Mouse (Mus musculus) 416B (cell line): ENCODE data around the gene Gm5346.
"Not testable (repeated sequence)": the region's sequence is repeated elsewhere in the genome, so short reads cannot be mapped to it uniquely, and the experiment has no call there.

Experiments
- DNase-seq: peaks from one replicate; pipeline ENCODE4 v3.0.0; 2011; ENCODE audit warnings: low read depth

Gm5346 gene

DNA sequence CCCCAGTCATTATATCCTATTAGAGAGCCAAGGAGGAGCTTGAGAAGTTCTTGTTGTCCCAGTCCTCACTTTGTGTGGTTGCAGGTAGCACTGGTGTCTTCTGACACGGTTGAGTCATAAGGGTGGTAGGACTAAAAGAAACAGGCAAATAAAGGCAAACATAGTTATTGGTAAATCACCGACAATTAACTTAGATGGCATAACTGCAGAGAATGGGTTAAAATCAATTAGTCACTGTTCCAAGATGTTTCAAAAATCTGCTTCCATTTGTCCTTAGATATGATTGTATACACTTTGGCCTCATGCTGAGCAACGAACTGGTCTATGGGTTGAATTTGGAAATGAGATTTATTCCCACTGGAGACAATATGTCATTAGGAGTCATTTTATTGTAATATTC, at the start of gene Gm5346:
Gm5346 (minus strand) TSS at position 101 of the 400 bp plus-strand sequence.
- no peak for DNase-seq

DNA sequence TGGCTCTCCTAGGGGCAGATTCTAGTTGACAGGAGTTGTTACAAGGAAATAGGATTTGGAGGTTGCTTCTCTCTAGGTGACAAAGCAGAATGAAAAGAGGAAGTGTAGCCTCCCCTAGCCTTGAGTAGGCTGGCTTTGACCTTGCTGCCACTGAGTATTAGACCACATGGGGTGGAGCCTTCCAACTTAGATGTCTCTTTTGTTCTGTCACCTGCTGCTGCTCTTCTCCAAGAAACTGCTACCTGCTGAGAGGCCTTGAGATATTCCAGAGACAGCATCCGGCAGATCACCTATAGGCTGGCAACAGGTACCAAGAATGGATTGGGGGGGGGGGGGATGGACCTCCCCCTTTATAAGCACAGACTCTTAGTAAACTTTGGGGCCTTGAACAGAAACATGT, 11.0 kb downstream of the Gm5346 start:
- DNase-seq = no peak

DNA sequence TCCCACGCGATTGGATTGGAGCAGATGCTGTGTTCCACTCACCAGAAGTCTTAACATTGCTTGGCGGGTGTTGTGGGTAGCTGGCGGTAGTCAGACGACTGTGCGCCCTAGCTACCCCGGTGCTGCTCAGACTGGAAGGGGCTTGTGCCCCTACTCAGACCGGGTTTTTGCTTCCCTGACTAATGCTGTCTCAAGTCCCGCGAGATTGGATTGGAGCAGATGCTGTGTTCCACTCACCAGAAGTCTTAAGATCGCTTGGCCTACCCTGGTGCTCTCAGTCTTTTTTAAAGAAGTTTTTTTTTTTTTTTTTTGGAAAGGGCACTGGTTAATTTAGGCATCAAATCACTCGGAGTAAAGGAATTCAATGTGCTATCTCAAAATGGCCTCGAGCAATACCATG, 23.4 kb downstream of the Gm5346 start:
- DNase-seq = not testable (repeated sequence)

DNA sequence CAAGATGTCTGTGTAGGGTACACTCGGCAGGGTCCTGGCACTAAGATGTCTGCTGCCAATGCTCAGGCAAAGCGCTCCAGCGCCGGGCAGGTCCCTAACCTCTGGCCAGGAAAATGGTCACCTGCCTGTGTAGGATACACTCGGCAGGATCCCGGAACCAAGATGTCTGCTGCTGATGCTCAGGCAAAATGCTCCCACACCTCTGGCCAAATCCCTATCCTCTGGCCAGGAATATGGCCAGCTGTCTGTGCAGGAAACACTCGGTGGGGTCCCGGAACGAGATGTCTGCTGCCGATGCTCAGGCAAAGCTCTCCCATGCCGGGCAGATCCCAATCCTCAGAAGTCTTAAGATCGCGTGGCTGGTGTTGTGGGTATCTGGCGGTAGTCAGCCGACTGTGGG, 23.9 kb downstream of the Gm5346 start:
- not testable (repeated sequence) for DNase-seq

DNA sequence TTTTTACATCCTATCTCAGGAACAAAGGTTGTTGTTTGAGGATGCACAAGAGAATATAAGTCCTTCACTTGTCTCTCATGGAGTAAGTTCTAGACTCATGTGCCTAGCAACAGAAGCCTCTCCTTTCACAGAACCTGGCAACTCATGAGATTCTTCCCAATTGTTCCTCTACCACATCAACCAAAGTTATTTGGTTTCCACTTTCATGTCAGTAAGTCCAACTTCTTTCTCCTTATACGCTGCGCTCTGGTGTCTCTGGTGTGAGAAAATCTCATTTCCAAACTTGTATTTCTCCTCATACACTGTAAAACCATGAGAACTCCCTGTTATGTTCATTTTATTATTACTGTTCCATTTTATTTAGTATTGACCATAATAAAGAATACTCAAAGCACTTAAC, 50.5 kb downstream of the Gm5346 start, which contains the start of gene Adam26a:
Adam26a (minus strand) TSS at position 101 of the 400 bp plus-strand sequence.
- DNase-seq = not testable (repeated sequence)
